Mouse (Mus musculus) kidney, adult 11 months (tissue): Measurements from ENCODE around the gene 4921524J17Rik.

Experiments
- DNase-seq: peaks from one replicate; pipeline ENCODE4 v3.0.0; 2022

4921524J17Rik gene

GRCm38 (mm10) chr8:85379142-85379781, 53.4 kb downstream of the 4921524J17Rik start:
- peak; percentile 44 for DNase-seq

- DNase-seq: no peak
Measured at GRCm38 (mm10) chr8:85376516-85376915, 56.1 kb downstream of the 4921524J17Rik start.

GRCm38 (mm10) chr8:85374286-85374685, 58.3 kb downstream of the 4921524J17Rik start:
- DNase-seq: no peak

GRCm38 (mm10) chr8:85373435-85374039, 59.1 kb downstream of the 4921524J17Rik start:
- DNase-seq: no peak

GRCm38 (mm10) chr8:85372465-85372839, 60.2 kb downstream of the 4921524J17Rik start:
- DNase-seq: no peak

- DNase-seq: no peak
Measured at GRCm38 (mm10) chr8:85371736-85372464, 60.7 kb downstream of the 4921524J17Rik start.

- no peak for DNase-seq
Measured at GRCm38 (mm10) chr8:85365176-85365575, 67.5 kb downstream of the 4921524J17Rik start.

- DNase-seq: no peak
Measured at GRCm38 (mm10) chr8:85364628-85365027, 68.0 kb downstream of the 4921524J17Rik start.

- no peak for DNase-seq
Measured at GRCm38 (mm10) chr8:85363406-85363805, 69.2 kb downstream of the 4921524J17Rik start.

- no peak for DNase-seq
Measured at GRCm38 (mm10) chr8:85362211-85362610, 70.4 kb downstream of the 4921524J17Rik start.
